Mouse (Mus musculus): ENCODE results near the gene Fgfr2. TPM values are rescaled to one million over a fixed set of nuclear protein-coding genes. Genes with fewer than 3 reads are reported as not detected.

Fgfr2 gene
- total RNA-seq, 2 experiments from 2014 or later: 1.5 to 1.7 TPM

DNA sequence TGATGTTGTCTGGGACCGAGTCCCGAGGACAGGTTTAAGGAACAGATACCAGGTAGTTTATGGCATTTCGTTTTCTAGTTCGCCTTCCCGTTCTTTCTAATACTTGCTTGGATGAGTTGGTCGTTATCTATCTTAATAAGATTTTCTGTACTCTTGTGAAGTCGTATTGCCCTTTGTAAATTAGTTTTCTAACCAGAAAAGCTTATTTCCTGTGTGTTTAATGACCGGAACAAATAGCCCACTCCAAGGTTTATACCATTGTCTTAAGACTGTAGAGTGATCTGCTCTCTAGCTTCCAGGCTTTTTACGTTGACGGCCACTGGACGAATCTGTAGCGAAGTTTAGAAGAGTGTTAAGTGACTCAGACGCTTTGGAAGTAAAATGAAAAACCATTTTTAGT is 2256.5 kb downstream of the Fgfr2 start:
- intact Hi-C loops (cut with DNase I): loop anchor here (5.0 to 10.0 kb wide), 3 partner anchors 39 to 696 kb away; partner anchors contain the start of gene Bub3
- no peak for DNase-seq

DNA sequence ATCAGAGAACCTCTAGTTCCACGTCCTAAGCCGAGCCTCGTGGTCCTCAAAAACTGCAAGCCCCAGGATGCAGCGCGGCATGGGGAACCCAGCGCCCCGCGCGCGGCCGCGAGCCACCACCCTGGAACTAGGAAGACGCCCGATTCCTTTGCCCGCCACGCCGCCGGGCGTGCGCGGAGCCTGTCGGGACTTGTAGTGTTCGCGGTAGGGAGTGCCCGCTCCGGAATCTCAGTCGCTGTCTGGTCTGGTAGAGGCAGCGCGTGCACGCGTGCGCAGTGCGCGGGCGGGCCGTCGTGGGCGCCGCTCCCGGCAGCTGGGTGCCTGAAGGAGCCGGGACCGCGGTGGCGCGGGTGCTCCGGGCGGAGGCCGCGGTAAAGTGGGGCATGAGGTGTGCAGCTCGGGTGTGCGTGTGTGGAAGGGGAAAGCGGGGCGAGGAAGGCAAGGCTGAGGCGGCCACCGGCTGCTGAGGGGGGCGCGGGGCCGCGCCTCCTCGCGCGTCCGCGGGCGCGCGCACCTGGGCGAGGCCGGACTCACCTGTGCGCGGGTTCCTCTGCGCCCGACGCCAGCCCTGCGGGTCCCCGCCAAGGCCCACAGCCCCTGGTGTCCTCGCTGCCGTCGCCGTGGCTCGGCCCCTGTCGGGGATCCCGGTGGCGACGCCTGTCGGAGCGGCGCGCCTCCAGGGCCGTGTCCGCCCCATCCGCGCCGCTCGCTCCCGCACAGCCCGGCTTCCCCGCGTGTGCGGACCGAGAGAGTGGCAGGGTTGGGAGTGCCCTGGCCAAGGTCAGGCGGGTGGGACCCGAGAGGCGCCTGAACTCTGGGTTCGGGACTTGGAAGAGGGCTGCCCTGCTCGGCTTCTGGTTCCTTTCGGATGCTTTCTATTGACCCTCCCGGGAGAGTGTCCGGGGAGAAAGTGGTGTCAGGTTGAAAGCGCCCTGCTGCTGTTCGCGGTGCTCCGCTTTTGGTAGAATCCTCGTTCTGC is 2257.2 kb downstream of the Fgfr2 start, which contains the start of gene Plekha1:
TSS of gene Plekha1 (plus strand) at position 144 of the 979 bp plus-strand sequence.
- intact Hi-C loops (cut with DNase I): loop anchor here (5.0 to 10.0 kb wide), 3 partner anchors 39 to 696 kb away; partner anchors contain the start of gene Bub3
- peak; percentile 93 to 96 for DNase-seq

DNA sequence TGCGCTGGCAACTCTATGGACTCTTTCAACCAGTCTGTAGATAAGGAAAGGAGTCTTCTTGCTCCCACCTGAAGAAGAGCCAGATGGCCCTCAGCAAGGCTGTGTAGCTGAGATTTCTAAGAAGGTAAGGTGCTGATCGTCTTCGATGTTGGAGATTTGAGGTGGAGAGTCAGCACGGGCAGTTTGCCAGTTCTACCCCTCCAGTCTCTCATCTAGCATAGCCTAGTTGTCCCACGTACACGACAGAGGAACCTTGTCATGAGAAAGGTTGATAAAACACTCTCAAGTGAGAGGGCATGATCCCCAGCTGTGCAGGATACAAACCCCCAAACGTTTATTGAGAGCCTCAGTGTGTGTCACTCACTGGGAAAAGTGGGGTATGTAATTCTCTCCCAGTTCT is 2258.4 kb downstream of the Fgfr2 start:
- intact Hi-C loops (cut with DNase I): loop anchor here (5.0 to 10.0 kb wide), 3 partner anchors 37 to 698 kb away; partner anchors contain the start of gene Bub3
- no peak for DNase-seq

DNA sequence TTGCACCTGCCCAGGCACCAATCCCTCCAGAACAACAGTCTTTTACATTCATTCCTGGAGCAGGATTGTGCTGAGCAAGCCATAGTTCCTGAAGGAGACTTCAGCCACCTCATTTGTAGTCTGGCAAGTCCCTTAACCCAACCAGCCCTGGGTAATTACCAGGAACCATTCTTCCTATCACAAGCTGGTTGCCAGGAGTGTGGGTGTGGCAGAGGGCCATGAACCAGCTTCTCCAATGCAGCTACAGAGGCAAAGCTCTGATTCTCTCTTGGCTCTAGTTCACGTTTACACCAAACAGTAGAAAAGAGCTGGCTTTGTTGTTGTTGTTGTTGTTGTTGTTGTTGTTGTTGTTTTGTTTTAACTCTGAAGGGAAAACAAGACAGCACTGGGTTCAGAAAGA is 2260.6 kb downstream of the Fgfr2 start:
- intact Hi-C loops (cut with DNase I): loop anchor here (10.0 kb wide), 1 partner anchor 348 kb away; no protein-coding TSS in a partner anchor
- DNase-seq: no peak

DNA sequence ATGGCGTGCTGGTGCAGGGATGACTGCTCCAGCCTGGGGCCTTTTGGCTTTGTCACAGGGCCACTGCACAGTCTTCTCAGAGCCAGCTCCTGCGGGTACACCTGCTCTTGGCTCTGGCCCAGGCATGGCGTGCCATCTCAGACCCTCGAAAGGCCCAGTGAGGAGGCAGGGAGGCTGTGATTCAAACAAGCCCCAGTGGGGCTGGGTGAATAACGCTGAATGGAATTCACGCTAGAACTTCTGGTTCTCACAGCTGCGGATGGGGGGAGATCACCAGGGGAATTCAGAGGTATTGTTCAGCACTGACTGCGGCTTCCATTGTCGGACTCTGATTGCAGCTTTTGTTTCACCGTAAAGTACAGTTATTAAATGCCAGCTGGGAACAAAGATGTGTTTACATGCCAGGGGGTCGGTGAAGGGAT is 2262.4 kb downstream of the Fgfr2 start:
- intact Hi-C loops (cut with DNase I): loop anchor here (10.0 kb wide), 1 partner anchor 346 kb away; no protein-coding TSS in a partner anchor
- DNase-seq: no peak

DNA sequence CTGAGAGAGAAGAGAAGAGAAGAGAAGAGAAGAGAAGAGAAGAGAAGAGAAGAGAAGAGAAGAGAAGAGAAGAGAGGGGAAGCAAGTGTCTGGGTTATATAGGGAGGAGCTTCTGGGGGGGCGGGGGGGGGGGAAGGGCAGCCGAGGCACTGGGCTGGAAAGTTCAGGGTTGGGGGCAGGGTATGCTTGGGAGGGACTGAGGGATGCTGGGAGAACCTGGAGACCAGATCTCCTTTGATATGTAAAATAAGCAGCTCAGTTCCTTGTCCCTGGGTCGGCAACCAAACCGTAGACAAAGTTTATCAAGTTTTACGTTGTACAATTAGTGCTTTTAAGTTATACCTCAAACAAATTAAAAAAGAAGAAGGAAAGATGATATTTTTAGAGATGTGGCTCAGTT is 2263.2 kb downstream of the Fgfr2 start:
- DNase-seq: no peak
- intact Hi-C loops (cut with DNase I): loop anchor here (10.0 kb wide), 1 partner anchor 345 kb away; no protein-coding TSS in a partner anchor

DNA sequence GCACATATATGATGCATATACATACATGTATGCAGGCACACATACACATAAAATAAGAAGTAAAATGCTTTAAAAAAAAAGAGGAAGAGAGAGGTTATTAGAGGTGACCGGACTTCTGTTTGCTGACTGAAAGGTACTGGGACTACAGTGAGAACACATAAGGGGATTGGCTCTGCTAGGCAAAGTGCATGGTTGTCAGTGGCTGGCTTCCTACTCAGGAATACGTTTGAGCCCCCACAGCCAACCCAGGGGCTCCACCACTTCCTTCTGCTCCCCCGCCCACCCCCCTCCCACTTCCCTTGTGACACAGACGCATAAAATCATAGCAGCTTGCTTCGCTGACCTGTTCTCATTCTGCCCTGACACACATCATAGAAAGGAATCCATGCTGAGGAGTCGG is 2265.2 kb downstream of the Fgfr2 start:
- intact Hi-C loops (cut with DNase I): no loop called here
- DNase-seq: no peak

DNA sequence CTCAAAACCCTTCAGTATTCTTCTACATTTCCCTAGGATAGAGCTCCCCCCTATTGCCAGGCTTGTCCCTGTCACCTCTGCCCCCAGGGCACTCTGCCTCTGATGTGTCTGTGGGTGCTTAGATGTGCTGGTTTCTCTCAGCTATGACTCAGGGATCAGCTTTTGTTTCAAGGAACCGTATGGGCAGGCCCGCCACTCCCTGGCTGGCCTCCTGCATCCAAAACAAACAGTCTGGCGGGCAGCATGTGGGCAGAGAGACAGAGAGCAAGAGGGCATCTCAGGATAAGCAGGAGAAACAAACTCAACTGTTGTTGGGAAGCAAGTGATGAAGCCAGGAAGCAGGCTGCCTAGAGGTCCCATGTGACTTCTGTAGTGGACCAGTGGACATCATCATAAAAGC is 2267.5 kb downstream of the Fgfr2 start:
- DNase-seq: no peak
- intact Hi-C loops (cut with DNase I): no loop called here

DNA sequence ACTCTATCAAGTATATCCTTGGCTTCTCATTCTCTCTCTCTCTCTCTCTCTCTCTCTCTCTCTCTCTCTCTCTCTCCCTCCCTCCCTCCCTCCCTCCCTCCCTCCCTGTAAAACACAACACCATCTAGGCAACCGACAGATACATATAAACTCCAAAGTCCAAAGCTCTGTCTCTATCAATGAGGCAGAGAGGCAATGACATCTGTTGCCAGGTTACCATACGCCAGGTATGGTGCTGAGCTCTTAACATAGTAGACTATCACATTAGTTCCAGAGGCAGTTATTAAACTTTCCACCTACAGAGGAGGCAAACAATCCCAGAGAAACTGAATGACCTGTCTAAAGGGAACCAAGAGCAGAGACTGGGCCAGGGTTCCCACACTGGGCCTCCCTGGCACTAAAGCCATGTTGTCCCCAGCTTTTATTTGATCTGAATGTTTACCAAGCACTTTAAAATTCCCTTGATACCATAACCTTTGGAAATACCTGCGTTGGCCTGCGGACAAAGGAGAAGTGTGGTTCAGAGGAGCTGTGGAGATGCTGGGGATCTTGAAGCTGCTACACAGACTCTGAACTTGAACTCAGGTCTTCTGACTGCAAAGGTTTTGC is 2268.4 kb downstream of the Fgfr2 start:
- no peak for DNase-seq
- intact Hi-C loops (cut with DNase I): no loop called here

DNA sequence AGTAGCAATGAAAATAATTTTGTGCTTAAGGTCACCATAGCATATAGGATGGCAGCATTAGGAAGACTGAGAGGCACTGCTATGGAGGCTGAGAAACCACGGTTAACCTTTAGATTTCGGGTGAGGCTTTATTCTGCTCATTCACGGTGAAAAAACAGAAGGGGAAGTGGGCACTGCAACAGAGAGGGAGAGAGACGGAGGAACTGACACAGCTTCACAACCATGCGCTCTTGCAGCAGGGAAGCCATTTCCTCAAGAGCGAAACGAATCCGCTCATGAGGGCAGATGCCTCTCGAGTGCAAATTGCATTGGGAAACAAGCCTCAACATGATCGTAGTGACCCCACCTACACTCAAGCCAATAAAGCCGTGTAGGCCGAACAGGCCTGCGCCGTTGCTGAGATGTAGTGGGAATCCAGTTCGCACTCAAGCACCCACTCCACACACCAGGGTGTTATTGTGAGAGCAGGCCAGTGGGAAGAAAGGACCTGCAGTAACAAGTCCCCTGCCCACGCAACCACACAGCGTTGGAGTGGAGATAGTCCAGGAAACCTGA is 2275.9 kb downstream of the Fgfr2 start:
- no peak for DNase-seq
- intact Hi-C loops (cut with DNase I): no loop called here

DNA sequence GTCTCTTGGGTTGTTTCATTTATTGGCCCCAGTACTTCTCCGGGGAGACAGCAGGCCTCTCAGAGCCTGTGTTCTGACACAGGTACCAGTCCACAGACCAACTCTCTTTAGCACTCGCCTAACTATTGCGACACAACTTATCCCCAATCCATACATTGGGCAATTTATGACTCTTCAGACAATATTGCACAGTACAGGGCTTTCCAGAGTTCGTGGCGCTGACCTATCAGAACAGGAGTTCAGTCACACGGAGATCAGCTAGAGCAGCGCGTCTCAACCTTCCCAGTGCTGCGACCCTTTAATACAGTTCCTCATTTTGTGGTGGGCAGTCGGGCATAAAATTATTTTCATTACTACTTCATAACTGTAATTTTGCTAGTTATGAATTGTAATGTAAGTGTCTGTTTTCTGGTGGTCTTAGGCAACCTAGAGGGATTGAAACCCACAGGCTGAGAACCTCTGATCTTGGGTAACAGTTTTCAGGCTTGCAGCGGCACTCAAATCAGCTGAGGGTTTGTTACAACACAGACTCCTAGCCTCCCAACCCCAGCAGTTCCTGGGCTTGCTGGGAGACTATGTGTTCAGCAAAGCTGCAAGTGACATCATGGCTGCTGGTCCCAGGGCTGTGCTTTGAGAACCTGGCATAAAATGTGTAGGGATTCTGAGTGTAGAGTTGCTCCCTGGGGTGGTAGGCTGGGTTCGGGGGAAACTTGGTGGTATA is 2283.6 kb downstream of the Fgfr2 start:
- no peak for DNase-seq
- intact Hi-C loops (cut with DNase I): no loop called here

DNA sequence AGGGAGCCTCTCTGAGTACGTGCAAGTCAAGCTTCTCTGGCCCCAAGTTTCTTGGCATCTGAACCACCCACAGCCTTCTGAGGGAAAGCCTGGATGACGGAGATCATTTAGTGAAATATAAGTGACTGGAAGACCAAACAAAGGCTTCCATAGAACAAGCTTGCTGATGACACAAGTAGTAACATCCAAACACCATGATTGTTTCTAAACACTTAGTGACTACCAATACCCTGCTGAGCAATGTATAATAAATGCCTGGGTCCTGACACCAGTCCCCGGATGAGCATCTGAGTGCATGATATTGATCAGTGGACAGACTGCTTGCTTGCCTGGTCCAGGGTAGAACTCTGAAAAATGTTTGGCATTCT is 2284.5 kb downstream of the Fgfr2 start:
- intact Hi-C loops (cut with DNase I): no loop called here
- DNase-seq: no peak

DNA sequence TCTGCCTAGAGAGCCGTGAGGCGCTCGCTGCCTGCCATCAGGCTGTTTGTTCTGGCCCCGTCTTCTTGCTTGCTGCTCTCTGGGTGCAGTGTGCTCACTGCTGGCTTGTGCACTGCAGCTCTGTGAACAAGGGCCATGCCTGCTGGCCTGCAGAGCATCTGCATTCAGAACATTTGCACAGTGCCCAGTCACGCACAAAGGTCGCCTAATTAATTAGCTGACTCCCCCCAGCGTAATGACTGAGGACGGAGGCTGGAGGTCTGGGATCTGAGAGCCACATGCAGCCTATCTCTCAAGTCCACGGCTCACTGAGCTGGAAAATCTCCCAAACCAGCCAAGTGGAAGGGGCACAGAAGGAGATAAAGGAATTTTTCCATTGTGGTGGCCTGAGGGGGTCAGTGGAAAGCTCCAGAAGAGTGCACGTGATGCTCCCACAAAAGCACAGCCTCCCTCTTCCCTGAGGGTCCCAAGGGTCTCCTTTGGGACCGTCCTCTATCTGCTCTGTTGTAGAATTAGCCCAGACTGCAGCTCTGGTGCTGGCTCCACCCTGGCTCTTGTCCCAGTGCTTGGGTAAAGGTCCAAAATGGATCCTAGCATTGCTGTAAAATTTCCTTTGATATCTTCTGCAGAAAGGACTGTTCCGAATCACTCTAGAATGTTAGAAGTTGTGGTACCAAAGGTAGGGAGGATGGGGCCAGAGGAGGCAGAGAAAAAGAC is 2285.1 kb downstream of the Fgfr2 start:
- intact Hi-C loops (cut with DNase I): no loop called here
- peak in 1 of 2 experiments; percentile 16 for DNase-seq

DNA sequence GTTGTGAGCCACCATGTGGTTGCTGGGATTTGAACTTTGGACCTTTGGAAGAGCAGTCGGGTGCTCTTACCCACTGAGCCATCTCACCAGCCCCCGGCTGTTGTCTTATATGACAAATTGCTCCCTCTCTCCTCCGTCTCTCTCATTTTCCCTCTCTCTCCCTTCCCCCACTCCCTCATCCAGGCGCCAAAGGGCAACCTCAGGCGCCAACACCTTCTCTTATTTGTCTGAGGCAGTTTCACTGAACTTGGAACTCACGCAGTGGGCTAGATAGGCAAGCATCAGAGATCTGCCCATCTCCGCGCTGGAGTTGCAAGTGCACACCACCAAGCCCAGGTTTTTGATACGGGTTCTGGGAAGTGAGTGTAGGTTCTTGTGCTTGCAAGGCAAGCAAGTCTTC is 2287.1 kb downstream of the Fgfr2 start:
- intact Hi-C loops (cut with DNase I): no loop called here
- DNase-seq: no peak

DNA sequence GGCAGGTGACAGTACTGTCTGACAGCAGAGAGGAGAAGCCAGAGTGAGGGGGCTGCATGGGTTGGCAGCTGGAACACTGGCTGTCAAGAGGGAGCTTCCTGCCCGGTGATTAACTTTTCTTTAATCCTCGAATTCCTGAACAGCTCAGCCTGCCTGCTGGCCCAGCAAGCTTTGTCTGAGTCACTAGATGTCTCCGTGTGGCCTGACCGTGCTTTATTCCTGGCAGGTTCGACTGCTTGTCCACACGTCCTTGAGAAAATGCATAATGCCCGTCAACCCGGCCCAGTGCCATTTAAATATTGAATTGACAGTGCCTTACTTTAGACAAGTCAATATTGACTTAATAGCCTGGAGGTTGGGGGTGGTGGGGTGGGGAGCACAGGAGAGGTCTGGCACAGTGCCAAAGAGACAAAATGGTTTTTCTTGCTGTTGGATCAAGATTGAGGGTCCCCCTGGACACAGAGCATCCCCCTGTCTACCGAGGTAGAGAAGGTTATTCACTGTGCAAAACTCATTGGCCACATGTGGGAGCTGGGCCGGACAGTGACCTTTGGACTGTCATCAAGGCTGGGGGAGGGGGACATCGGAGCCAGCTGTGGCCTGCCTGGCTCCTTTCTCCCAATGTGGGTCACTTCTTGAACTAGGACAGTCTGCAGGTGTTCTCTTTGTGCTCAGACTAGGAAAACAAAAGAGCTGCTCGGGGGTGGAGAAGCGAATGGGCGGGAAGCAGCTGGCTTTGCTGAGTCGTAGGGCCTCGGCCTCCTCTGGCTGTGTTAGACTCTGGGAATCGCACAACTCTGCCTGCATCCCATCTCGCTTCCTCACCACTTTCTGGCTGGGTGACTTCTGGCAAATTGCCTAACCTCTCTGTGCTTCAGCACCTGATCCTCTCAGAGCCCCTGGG is 2287.9 kb downstream of the Fgfr2 start:
- DNase-seq: peak in 1 of 2 experiments; percentile 17

DNA sequence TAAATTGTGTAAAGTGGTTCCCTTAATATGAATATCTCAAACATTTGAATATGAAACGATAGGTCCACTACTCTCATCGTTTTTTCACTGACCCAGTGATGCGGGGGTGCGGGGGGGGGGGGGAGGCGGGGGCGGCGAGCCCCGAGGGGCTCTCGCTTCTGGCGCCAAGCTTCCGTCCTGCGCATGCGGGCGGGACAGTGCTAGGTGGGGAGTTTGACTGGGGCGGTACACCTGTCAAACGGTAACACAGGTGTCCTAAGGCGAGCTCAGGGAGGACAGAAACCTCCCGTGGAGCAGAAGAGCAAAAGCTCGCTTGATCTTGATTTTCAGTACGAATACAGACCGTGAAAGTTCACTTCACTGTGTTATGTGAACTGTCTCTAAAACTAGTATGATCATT is 2288.9 kb downstream of the Fgfr2 start:
- DNase-seq: peak in 1 of 2 experiments; percentile 30
- intact Hi-C loops (cut with DNase I): no loop called here

More for the DNA sequence above, 2287.9 kb downstream of the Fgfr2 start:
- intact Hi-C loops (cut with DNase I): no loop called here

DNA sequence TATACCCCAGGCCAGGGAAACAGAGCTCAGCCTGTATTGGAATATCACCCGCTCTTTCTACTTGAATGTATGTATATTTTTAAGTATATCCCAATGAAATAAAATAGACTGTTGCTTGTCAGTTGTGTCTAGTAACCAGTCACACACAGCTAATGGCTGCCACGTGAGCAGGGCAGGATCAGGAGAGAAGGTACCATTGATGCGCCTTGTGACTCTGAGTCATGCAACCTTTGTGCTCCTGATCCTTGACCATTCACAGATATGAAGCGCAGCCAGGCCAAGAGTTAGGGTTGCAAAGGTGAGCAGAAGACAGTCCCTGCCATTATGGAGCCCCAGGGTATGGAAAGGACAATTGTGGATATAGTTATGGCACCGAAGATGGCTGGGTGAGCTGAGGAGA is 2291.6 kb downstream of the Fgfr2 start:
- DNase-seq: no peak
- intact Hi-C loops (cut with DNase I): no loop called here

DNA sequence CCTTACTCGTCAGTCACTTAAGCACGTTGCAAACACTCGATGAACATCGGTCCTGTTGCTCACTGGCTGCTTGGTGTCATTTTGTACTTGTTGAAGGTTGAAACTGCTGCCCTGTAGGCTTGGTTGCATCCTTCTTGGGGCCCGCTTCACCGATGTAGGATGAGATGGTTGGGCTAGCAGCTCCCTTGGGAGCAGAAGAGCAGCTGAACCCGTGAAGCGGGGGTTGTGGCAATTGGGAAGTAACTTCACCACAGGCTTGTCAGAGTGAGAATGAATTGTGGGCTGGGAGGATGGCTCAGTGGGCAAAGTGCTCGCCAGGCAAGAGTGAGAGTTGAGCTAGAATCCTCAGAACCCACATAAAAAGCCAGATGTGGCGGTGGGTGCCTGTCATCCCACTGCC is 2294.7 kb downstream of the Fgfr2 start:
- DNase-seq: no peak
- intact Hi-C loops (cut with DNase I): loop anchor here (5.0 kb wide), 1 partner anchor 39 kb away; the partner anchor contains the start of gene Plekha1
